Mouse (Mus musculus) right cerebral cortex, postnatal 25 days (tissue): Measurements from ENCODE around the gene Gmds.

Experiments
- DNase-seq: peaks from one replicate; pipeline ENCODE4 v3.0.0; 2022

The Gmds gene

DNA sequence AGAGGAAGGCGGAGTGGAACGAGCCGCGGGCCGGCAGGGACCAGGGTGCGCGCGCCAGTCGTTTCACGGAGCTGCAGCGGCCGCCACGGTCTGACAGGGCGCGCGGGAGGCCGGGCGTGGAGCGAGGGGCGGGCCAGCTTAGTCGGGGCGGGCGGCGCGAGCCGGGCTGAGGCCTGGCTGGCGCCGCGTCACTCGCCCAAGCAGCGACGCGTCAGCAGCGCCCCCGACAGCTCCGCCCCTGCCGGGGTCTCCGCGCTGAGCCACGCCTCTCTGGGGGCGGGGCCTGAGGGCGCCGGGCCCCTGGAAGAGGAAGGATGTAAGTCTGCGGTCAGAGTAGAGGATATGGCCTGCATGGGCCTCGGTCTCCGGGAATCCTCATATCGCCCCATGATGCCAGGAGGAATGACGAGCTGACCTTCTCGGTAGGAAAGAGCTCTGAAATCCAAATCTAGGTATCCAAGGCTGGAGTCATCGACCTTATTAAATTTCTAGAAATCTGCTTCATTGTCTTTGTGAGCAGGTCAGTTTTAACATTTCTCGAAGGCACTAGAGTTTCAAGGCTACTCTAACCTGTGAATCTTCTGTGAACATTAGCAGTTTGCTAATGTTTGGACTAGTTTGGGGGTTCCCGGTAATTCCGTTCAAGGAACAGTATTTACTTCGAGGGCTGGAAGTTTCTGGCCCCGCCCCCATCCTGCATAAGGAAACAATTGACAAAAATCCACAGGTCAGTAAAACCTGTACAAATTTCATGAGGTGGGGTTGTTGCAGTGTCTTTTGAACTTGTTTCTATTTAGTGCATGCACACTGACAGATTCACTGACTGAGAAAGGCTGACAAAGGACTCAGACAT is at the start of gene Gmds:
Gene Gmds, minus strand, starts transcription at position 228 of the 853 bp plus-strand sequence.
- peak; percentile 94 for DNase-seq

DNA sequence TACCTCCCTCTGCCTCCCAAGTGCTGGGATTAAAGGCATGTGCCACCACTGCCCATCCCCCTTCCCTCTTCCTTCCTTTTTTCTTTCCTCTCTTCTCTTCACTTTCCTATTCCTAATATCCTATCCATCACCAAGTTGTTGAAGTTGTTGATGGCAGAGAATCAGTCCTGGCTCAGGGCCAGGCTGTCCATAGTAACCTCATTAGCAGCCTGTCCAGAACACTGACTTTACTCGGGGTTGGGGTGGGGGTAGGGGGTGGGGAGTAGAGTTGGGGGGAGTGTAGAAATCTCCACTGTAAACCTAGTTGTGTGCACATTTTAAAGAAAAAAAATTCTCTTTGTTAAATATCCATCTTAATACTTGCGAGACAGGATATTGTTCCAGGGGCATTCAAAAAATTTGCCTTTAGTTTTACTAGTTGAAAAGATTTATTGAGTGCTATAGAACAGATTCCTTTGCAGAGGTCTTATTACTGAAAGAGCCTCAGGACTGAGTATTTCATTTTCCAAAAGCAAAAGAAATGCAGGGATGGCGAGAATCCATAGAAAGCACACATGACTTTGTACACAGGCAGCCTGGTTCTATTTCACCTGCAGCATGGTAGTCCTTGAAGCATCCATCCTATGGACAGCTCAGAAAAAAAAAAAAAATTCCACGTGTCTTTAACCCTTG is 47.0 kb upstream of the Gmds start:
- DNase-seq: no peak

DNA sequence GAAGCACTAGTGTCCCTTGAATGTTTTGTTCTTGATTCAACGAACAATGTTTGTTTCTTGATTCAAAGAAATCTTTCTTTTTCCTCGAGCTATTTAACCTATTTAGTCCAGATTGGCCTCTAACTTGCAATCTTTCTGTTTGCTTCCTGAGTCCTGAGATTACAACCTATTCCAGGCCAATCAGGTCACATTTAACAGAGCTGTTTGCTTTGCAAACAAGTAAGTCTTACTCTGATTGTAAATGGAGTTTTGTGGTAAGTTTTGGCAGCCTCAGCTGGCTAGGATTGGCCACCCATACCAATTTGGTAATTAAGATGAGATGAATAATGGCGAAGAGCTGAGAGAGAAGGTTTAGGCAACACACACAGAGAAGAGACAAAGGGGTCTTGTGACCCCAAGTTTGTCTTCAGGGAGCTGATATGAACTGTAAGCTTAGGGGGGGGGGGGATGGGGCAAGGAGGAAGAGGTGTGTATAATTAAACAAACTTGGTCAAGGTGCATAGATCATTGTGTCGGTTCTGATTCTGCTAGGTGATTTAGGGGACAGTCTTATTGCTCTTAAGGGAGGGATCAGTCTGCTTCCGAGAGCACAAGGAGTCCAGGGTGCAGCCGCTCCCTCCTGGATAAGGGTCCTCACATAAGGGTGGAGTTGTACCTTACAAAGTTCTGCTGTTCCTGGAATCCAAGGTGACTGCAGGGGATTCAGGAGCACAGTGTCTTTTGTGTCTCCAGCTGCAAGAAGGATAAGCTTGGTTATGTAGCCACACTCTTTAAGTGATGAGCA is 43.9 kb upstream of the Gmds start:
- DNase-seq: no peak

DNA sequence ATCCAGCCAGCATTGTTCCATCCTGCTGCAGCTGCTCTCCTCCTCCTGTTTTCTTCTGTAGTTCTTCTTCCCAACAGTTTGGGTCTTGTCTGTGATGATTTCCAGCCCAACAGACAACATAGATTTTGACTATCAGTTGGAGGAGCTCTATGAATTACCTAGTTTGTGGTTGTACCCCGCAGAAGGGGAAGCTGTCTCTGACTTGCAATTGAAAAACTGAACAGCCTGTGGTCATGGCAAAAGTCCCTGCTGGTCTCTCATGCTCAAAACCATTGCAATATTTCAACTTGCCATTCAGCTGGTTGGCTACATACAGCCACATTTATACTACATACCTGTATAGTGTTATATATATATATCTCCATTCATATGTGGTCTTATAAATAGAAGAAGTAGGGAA is 40.1 kb upstream of the Gmds start:
- DNase-seq: no peak

DNA sequence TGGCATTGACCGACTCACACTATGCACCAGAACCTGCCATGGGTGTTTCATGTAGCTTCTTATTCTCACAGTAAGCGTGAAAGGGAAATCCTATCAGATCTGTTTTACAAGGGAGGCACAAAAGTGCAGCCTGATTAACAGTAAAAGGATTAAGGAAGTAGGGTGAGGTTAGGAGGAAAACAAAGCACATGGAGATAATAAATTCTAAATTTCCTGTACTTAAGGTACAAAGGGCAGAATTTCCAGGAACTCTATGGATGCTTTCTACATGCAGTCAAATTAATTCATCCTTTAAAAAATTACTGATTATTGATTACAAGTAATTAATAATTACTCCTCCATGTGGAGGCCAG is 34.0 kb upstream of the Gmds start:
- no peak for DNase-seq

DNA sequence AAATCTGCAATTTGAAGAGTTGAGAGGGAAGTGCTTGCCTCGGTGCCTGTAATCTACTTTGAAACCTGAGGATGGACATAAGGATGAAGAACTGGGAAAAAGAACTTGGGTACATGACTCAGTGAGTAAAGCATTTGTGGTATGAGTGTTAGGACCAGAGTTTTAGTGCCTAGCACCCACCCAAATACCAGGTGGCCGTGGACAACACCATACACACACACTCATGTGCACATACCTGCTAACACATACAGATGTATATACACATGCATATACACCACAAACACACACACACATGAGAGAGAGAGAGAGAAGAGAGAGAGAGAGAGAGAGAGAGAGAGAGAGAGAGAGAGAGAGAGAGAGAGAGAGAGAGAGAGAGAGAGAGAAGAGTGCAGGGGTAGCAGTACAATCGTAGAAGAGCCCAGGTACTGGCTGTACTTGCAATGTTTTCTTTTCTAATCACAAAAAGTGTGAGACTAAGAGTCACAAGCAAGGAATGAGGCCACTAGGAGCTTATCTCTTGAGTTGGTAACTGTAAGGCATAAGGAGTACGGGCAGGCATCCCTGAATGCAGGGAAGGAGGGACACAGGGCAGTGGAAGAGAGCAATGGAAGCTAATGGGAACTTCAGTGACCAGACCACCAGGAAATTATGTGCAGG is 33.5 kb upstream of the Gmds start:
- DNase-seq: no peak

DNA sequence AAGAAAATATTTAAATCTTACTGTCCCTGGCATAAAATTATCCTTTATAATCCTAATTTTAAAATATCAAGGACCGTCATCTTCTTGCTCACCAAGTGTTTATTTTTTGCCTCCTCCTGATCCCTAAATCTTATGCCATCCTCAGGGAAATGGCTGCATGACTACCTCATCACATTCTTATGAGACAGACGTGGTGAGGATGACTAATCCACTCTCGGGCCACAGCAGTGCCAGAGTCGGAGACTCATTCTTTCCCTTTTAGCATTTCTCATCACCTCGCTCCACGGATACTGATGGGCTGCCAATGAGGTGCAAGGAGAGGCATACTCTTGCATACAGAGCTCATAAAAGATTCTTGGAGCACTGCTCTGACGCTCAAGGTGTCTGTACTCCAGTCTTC is 32.2 kb upstream of the Gmds start:
- no peak for DNase-seq

DNA sequence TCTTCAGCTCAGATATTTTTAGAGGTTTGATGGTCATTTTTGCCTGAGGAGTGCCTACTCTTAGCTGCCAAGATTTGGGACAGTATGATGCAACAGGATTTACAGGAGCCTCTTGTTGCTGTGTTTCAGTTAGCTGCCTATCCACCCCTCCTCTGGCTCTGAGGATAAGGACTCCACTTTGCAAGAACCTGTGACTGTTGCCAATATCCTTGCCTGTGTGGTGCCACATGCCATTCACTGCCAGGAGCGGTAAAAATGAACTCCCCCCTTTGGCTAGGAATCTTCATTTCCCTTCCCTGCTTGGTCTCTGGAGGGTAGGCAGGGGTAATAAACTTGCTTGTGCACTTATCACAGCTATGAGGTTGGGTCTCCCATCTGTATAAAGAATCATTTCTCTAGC is 31.6 kb upstream of the Gmds start:
- DNase-seq: no peak

DNA sequence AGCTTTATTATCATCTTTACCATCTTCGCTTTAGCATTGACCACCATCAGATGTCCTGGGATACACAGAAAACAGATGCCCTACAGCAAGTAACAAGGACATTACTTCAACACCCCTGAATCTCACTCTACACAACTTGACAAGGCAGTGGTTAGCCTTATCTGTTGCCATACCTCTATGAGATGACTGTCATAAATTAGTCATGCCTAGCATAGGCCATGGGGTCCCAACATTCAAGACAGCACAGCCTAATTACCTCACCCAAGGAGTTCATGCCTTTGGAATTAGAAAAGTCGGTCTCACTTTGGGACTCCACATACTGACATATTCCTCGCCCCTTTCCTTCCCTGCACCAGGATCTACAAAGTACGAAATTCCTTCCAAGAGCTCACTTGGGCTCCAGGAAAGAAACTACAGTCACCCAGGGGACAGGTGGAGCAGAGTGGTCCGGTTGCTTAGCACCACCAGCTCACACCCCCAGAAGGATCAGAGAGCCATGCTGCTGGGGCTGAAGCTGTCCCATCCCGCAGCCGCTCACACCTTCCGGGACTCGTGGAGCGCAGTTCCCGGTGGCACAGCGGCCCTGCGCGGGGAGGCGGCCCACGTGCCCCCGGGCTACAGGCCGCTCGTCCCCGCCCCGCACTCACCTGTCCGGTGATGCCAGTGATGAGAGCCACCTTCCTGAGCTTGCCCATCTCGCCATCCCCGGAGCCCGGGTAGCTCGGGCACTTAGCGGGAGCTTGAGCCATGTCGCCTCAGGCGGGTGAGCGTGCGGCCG is 616 bp downstream of the Gmds start:
- no peak for DNase-seq

DNA sequence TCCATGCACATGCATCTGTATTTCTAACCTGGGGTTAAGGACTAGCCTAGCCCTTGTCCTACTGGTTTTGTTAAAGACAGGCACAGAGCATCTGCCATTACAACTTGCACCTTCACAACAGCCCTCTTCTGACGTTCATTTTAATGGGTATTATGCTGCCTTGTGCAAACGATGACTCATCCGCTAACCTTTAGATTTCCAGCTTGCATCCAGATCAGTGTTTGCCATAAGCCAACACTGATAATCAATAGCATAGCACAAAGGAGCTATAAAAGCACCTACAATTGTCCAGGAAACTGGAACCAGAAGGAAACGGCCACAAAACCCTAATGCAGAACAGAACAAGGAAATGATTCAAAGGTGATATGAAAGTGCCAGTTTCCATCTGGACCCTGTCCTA is 20.2 kb downstream of the Gmds start:
- DNase-seq: no peak

DNA sequence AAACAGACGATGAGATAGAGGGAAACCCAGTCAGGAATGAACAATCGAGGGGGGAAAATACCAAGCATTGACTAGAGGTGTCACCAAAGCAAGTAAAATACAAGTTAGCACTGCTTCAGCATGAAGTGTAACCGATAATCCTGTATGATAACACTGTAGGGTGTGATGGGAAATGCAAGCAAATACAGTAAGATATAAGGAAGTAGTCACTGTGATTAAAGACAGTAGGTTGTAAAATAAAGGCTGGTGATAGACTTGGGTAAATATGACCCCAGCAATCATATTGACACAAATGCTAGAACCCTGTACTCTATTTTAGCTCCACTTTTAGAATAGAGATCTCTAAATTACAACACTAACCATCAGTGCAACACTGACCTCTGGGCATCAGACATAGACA is 21.2 kb downstream of the Gmds start:
- DNase-seq: no peak

DNA sequence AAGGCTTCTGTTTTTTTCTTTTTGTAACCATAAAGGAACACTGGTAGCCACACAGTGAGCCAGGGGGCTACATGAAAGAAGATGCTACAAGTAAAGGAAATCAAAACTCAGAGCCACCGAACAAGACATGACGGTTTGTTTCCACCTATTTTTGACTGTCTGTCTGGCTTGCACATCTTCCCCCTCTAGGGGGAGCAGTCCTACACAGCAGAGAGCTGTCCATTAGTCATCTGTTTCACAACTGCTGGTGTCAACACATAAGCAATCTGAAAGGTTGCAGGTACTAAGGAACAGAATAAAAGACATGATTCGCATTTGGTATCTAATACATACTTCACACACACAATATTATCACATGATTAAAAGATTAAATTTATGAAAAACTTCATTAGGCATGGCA is 25.9 kb downstream of the Gmds start:
- DNase-seq: peak; percentile 11

DNA sequence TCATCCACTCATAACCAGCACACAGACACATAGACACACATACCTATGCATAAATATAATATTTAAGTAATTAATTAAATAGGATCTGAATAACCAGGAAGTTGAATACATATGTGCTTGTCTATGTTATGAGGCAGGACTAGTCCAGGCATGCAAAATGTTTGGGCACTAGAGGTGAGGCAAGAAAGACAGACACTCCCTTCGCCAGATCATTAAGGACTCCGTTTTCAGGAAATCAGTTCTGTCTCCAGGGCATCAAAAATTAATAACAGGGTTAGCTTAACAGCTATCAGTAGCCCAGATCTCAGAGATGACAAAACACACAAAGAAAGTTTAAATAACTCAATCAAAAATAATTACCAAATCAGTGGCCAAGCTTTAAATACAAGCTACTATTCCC is 27.1 kb downstream of the Gmds start:
- no peak for DNase-seq

DNA sequence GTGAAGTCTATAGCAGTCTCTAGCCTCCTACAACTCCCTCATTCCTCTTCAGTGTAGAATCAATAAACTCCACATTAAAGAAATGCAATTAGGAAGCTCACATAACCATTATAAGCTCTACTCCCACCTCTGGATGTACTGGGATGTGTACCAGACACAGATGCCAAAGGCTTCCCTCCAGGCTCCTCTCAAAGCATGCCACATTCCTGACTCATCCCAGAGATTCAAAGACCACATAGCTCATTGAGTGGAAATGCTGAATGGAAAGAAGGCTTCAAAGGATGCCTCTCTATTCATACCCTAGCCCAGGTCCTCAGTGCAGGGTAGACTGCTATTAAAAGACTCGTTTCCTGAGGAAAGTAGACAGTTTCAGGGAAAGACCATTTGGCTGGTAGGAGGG is 40.1 kb downstream of the Gmds start:
- no peak for DNase-seq

DNA sequence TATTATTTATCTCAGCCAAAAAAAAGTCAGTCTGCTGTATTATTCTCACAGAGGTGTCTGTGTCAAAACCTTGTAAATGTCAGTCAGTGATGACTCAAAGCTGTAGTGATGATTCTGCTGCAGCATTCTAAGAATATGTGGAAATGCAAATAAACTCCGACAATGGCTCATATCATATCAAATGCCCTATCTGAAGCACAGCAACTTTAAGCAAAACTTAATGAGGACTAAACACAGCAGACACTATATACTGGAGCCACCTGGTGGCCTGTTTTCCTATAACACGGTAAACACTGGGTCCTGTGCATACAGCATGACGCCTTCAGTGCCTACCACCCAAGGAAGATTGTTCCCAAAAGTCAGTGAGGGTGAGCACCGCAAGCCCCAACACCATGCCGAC is 41.1 kb downstream of the Gmds start:
- DNase-seq: peak; percentile 13

DNA sequence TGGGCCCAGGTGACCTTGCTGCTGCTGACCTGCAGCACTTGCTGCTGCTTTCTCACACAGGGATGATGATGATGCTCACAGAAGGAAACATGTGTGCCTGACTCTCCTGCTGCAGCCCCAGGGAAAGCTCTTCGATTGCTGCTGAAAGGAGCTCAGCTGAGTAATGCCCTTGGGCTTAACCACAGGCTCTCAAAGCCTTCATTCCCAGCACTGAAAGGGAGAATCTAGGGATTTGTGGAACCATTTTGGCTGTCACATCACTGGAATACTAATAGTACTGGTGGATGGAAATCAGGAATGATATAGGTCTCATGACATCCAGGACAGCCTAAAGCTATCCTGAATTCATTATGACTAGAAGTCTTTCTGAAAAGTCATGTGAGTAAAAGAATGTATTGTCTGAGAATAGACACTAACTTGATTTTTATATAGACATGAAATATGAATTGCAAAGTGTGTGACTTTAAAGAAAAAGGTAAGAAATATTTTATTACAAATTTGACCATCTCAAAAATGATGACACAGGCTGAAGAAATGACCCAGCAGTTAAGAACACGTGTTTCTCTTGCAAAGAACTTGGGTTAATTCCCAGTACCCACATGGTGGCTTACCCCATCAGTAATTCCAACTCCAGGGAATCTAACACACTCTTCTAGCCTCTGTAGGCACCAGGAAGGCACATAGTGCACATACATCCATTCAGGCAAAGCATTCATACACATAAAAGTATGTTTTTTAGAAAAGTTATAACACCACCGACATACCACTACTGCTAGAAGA is 43.9 kb downstream of the Gmds start:
- no peak for DNase-seq

DNA sequence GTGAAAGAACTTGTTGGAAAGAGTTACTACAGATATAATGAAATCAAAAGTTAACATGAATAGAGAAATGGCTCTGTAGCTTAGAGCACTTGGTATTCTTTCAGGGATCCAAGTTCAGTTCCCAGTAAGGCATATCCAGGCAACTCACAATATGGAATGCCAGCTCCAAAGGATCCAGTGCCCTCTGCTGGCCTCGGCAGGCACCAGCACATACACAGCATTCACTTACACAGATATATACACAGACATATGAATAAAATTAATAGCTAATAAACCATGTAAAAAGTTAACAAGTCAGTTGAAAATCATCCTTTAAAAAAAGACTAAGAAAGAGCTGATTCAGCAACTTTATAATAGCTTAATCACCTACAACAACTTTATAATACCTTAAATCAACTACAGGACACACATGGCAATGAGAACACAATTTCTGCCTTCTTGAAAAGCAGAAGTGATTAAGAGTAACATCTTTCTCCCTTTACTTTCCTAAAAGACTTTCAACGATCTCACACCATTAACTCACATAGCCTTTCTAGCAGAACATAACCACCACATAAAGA is 65.5 kb downstream of the Gmds start:
- DNase-seq: no peak

DNA sequence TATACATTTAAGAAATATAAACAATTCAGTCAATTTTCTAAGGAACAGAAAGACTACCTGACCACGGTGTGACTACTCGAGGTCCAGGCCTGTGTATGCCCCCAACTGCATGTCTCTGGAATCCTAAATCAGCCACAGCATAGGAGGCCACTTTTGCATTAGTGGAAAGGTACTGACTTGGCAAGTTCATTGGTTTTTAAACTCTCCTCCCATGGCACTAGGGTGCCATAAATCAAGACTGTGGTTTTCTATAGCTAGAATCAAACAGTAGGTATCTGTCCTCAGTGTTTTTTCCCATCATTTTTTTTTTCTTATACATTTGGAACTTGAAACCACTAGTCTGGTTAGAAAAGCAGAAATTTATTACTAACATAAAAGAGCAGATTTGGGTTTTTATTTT is 68.8 kb downstream of the Gmds start:
- no peak for DNase-seq

DNA sequence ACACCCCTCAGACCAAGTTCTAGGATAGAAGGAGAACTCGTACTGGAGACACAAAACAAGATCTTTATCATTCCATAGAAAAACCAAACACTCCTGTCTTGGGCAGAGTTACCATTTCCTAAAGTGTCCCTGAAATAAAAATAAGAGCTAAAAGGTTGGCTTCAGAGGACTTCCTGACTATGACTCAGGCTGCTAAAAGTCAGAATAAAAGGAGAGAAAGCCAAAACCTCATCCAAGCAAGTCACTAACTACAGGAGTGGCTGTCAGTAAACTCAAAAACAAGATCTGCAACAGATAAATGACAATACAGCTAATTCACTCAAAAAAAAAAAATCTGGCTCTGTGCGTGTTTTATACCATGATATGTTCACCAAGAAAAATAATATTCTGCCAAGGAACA is 69.3 kb downstream of the Gmds start:
- DNase-seq: no peak

DNA sequence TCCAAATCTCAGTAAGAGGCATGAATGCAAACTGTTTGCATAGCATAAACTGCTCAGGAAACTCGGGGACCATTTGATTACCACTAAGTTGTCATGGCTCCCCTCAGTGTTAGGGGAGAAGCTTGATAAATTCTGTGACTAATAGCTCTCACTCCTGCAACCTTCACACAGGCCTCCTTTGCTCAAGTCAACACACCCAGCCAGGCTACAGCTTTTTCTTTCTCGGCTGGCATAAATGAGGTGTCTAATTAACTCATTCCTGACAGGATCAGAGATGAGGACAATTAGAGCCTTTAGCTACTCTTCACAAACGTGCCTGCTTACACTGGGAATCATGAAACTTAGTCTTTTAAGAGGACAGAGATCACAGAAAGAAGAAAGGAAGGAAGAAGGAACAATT is 70.3 kb downstream of the Gmds start:
- no peak for DNase-seq

DNA sequence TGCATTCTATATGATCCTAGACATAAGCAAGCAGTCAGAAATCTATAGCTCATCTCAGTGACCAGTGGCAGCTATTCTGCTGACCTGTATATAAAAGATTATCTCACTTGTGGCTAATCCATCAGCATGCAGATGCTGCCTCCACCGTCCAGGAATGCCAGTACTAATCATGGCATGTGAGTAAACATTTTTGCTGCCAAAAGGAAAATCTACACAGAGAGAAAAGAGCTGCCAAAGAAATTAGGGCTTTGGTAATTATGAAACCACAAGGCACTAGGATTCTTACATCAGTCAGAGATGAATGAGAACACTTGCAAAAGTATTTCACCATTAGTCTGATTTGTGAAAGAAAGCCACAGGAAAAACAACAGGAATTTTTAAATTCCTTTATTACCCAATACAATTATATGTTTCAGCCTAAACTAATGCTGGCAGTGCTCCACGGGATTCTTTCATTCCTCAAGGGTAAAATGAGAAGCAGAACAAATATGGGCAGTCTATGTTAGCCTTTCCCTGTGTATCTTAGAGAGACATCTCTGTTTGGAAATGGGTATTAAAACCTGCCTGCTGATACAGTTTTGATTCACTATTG is 71.3 kb downstream of the Gmds start:
- DNase-seq: no peak
